ENCODE assay signal across 29 mouse cellular contexts in the genomic region with DNA sequence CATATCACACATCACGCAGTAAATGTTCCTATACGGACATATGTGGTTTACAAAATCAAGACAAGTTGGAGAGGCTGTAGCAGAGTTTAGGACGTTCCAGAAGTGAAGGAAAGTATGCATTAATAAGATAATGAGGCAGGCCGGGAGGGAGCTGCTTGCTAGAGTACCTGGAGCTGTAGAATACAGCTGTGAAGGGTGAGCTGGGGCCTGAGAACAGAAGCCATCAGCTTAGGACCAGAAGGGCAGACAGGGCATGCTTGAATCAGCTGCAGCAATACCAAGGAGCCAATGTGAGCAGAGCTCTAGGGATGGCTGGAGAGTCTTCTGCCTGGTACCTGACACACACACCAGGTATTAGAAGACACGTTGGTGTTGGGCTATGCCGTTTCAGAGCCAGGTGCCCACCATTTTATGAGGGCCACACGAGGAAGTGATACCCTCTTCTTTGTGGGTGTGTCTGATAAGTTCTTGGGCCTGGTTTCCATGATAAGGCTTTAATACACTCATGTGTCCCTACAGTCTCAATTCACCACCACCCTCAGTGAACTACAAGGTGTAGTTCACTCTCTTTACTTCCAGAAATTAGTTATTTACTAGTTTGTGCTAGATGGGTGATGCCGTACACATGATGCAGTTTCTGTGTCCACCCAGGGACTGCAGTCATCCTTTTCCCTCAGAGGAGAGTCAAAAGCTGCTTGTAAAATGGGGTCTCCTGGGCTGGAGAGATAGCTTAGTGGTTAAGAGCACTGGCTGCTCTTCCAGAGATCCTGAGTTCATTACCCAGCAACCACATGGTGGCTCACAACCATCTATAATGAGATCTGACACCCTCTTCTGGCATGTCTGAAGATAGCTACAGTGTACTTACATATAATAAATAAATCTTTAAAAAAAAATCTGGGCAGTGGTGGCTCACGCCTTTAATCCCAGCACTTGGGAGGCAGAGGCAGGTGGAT. TPM values are rescaled to one million over a fixed set of nuclear protein-coding genes. Genes with fewer than 3 reads are reported as not detected.
DNase-seq lines count a peak whose midpoint lies in the region; ATAC-seq and TF ChIP-seq lines count a peak whose summit lies in the region.
"Had no signal": no experiment of that assay in that cellular context is flagged by ENCODE, and none has a peak within 500 bp of the region (broad histone marks: within the 10 kb centered on the region; RNA-seq: fewer than 3 reads in every experiment).

No protein-coding gene starts in this region.

- H3K4me3 ChIP-seq in liver, embryonic 15.5 days (replicated peaks) = no peak overlapping the region
- H3K4me3 ChIP-seq in midbrain, embryonic 13.5 days (replicated peaks) = no peak overlapping the region
- H3K4me3 ChIP-seq in kidney, adult 2 months (ENCODE audit: insufficient read depth, low read depth, low read length) = no peak overlapping the region
- H3K4me3 ChIP-seq: embryonic facial prominence, embryonic 13.5 days; forebrain, embryonic 10.5 days; forebrain, embryonic 15.5 days; gastrocnemius, adult 2 months; heart, adult 2 months; heart, embryonic 12.5 days; myocyte; neural tube, embryonic 12.5 days had no signal

- H3K4me2 ChIP-seq in liver, embryonic 15.5 days = peak overlapping the region; percentile 29
- H3K4me2 ChIP-seq in midbrain, embryonic 13.5 days (replicated peaks) = no peak overlapping the region
- H3K4me2 ChIP-seq: embryonic facial prominence, embryonic 13.5 days; forebrain, embryonic 15.5 days; heart, embryonic 12.5 days; hindbrain, embryonic 14.5 days; midbrain, embryonic 11.5 days; neural tube, embryonic 12.5 days had no signal

- H3K36me3 ChIP-seq in liver, embryonic 15.5 days (replicated peaks) = no peaks in the 10 kb centered on the region
- H3K36me3 ChIP-seq in midbrain, embryonic 13.5 days = no peaks in the 10 kb centered on the region
- H3K36me3 ChIP-seq in kidney, adult 2 months (ENCODE audit: control insufficient read depth, insufficient read depth, low read length) = no peaks in the 10 kb centered on the region
- H3K36me3 ChIP-seq: embryonic facial prominence, embryonic 13.5 days; forebrain, embryonic 10.5 days; forebrain, embryonic 15.5 days; heart, embryonic 12.5 days; neural tube, embryonic 12.5 days had no signal

- TF ChIP-seq CTCF in Patski (IDR thresholded peaks at IDR 0.05) = peak; percentile 5
- no peak for TF ChIP-seq CTCF in kidney, adult 2 months (conservative IDR thresholded peaks at IDR 0.05; ENCODE audit: insufficient read depth, insufficient read length, low read depth, low read length)

- DNase-seq in Patski (ENCODE audit: low read depth, low spot score) (no peak), liver (peak; percentile 8)
- DNase-seq in right cerebral cortex, postnatal 4 days = no peak
- no peak for DNase-seq in kidney, adult 2 months
- DNase-seq: adrenal gland, postnatal 25 days; cerebellum, adult 11 months; cerebellum, postnatal 10 days; gastrocnemius, adult 2 months; heart, adult 2 months; heart, postnatal 4 days; kidney, postnatal 14 days; lung, postnatal 36 days; right cerebral cortex, postnatal 14 days; spleen, adult 18-20 months; thymus, adult 2 months; thymus, postnatal 4 days had no signal

- no peaks in the 10 kb centered on the region for H3K27me3 ChIP-seq in Patski
- H3K27me3 ChIP-seq in liver, embryonic 15.5 days = no peaks in the 10 kb centered on the region
- H3K27me3 ChIP-seq in midbrain, embryonic 13.5 days = no peaks in the 10 kb centered on the region
- H3K27me3 ChIP-seq in kidney, adult 2 months (replicated peaks; ENCODE audit: control insufficient read depth, insufficient read depth, low read length) = no peaks in the 10 kb centered on the region
- H3K27me3 ChIP-seq: CH12.LX; embryonic facial prominence, embryonic 13.5 days; forebrain, embryonic 15.5 days; heart, embryonic 12.5 days; neural tube, embryonic 12.5 days had no signal

- H3K9me3 ChIP-seq in liver, embryonic 15.5 days (replicated peaks) = no peaks in the 10 kb centered on the region
- peaks cover 4% of the 10 kb centered on the region; the same call in 1 of the 2 replicates for H3K9me3 ChIP-seq in midbrain, embryonic 13.5 days
- H3K9me3 ChIP-seq: embryonic facial prominence, embryonic 13.5 days; forebrain, embryonic 15.5 days; neural tube, embryonic 12.5 days had no signal

- peaks cover 11% of the 10 kb centered on the region for H3K4me1 ChIP-seq in liver, embryonic 15.5 days (replicated peaks)
- no peaks in the 10 kb centered on the region for H3K4me1 ChIP-seq in midbrain, embryonic 13.5 days (replicated peaks)
- no peaks in the 10 kb centered on the region for H3K4me1 ChIP-seq in kidney, adult 2 months (ENCODE audit: control insufficient read depth, insufficient read depth, low read length)
- H3K4me1 ChIP-seq: embryonic facial prominence, embryonic 13.5 days; forebrain, embryonic 10.5 days; forebrain, embryonic 15.5 days; heart, embryonic 12.5 days; neural tube, embryonic 12.5 days had no signal

- WGBS in liver, embryonic 15.5 days (ENCODE audit: insufficient replicate concordance) = 27% methylated on average over 9 of the region's 9 CpGs
- 89% methylated on average over 9 of the region's 9 CpGs for WGBS in midbrain, embryonic 13.5 days
- WGBS in kidney, adult 2 months = 86% methylated on average over 9 of the region's 9 CpGs

- CTCF ChIA-PET in Patski (lab: Charles Lee) = interaction anchor here (1.9 kb wide), 1 partner anchor 19 kb away, joined by 4 read pairs; no protein-coding TSS in a partner anchor

- ATAC-seq in Patski = no peak
- ATAC-seq in liver, embryonic 15.5 days (ENCODE audit: insufficient read depth) = peak; percentile 88
- peak; percentile 80 for ATAC-seq in megakaryocyte-erythroid progenitor cell, adult 5-6 weeks (replicated peaks; ENCODE audit: low FRiP score, low TSS enrichment, poor library complexity, severe bottlenecking)
- no peak for ATAC-seq in midbrain, embryonic 13.5 days
- ATAC-seq: forebrain, embryonic 15.5 days; intestine, postnatal 0 days had no signal

- TF ChIP-seq POLR2A in kidney, adult 2 months (IDR thresholded peaks at IDR 0.05; ENCODE audit: low read depth, low read length) = no peak

- H3K27ac ChIP-seq in liver, embryonic 15.5 days (replicated peaks) = no peak overlapping the region
- no peak overlapping the region for H3K27ac ChIP-seq in midbrain, embryonic 13.5 days
- no peak overlapping the region for H3K27ac ChIP-seq in kidney, adult 2 months (ENCODE audit: insufficient read depth, low read depth, low read length)
- H3K27ac ChIP-seq: embryonic facial prominence, embryonic 13.5 days; forebrain, embryonic 10.5 days; forebrain, embryonic 15.5 days; gastrocnemius, adult 2 months; heart, adult 2 months; hindbrain, embryonic 14.5 days; neural tube, embryonic 12.5 days had no signal

- no peak overlapping the region for H3K9ac ChIP-seq in liver, embryonic 15.5 days
- no peak overlapping the region for H3K9ac ChIP-seq in midbrain, embryonic 13.5 days (replicated peaks)
- H3K9ac ChIP-seq: embryonic facial prominence, embryonic 13.5 days; forebrain, embryonic 15.5 days; heart, embryonic 12.5 days; hindbrain, embryonic 14.5 days; neural tube, embryonic 12.5 days had no signal

- in situ Hi-C loops in Patski (cut with MboI; ENCODE audit: low pct_unique_long_range_greater_than_20kb) = no loop called here

- POLR2A ChIA-PET in Patski (lab: Charles Lee) = no interaction called here

RNA-seq across cellular contexts. Expression of gene Spryd7, which starts 39.9 kb away (rescaled TPM):
- polyA plus RNA-seq in Patski (2021) = 20.9 TPM
- polyA plus RNA-seq in liver, embryonic 15.5 days (2015; fragmentation: Nextera tagmentation; extraction: Ambion mirVana) = 6.8 and 8.3 TPM in 2 replicates
- total RNA-seq in megakaryocyte-erythroid progenitor cell, adult 5-6 weeks (2014; fragmentation: Nextera tagmentation) = 8.6 and 10.7 TPM in 2 replicates
- 16.1 and 24.0 TPM in 2 replicates for total RNA-seq in megakaryocyte-erythroid progenitor cell, adult 5-6 weeks (2017)
- polyA plus RNA-seq in midbrain, embryonic 13.5 days (2015; fragmentation: Nextera tagmentation; extraction: Ambion mirVana) = 31.2 and 34.4 TPM in 2 replicates
- polyA plus RNA-seq in kidney, adult 2 months (2012; rRNA removed) = 9.5 and 9.7 TPM in 2 replicates

Comparison
In these comparisons a context has a peak if more than half of its experiments do, and no peak if none do; other contexts are left out.
1. ATAC-seq: peak in liver, embryonic 15.5 days (single experiment) and megakaryocyte-erythroid progenitor cell, adult 5-6 weeks (single experiment); none in Patski (single experiment) and midbrain, embryonic 13.5 days (single experiment).